Mouse (Mus musculus) liver, postnatal 0 days (tissue): ENCODE data around the gene March6.

Experiments used
- CTCF ChIP-seq: sonication (generic); IDR thresholded peaks from 2 replicates; pipeline ENCODE4 v1.5.1; 2016; ENCODE audit warnings: antibody characterized with exemption, low read depth
- EP300 ChIP-seq: IDR thresholded peaks from 2 replicates; pipeline ENCODE4 v1.6.1; 2016; ENCODE audit warnings: antibody characterized with exemption, low read depth, mild to moderate bottlenecking

DNA sequence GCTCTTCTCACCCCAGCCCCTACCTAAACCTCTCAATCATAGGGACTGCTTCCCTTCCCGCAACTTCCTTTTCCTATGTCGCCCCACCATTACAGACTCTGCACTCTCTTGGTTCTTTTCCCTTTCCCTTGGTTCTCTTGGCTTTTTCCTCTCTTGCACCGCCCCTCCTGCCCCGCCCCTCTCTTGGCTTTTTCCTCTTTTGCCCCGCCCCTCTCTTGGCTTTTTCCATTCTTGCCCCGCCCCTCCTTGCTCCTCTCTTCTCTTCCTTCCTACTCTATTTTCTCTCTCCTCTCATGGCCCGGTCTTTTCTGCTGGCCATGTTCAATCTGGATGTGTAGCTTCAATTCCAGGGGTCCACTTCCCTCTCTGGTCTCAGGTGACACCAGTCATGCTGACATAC, 36.6 kb upstream of the March6 start:
- TF ChIP-seq CTCF, result no peak
- TF ChIP-seq EP300, result no peak
